In the genomic region with DNA sequence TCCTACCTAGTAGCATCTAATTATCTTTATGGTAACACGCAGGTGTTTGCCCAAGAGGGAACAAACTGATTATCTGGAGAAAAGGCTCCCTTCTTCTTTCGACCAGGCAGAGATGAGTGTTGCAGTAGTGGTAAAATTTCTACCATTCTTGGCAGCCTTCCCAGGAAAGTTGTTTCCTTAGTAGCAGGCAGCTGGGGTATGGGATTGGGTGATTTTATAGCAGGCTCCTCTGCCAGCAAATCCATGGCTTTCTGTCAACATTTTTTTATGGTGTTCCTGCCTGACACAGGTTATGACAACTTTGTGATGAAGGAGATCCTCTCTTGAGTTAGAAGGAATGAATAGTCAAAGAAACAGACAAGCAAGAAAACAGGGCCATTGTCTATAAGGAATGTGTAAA, we compare ENCODE assay signal across 9 mouse cellular contexts. TPM values are rescaled to one million over a fixed set of nuclear protein-coding genes. Genes with fewer than 3 reads are reported as not detected.
DNase-seq lines count a peak whose midpoint lies in the region.
"Had no signal": no experiment of that assay in that cellular context is flagged by ENCODE, and none has a peak within 500 bp of the region (broad histone marks: within the 10 kb centered on the region; RNA-seq: fewer than 3 reads in every experiment).

No protein-coding gene starts in this region.

- peak; percentile 26 for DNase-seq in adrenal gland, postnatal 10 days
- DNase-seq in adrenal gland, adult 2 months, result no peak
- DNase-seq in retina, postnatal 1 day, result peak; percentile 5
- DNase-seq in retina, embryonic 14.5 days (ENCODE audit: low spot score), result no peak
- DNase-seq in layer of hippocampus, adult 18-20 months (ENCODE audit: low spot score in 2 of 2), result peak; percentile 39 to 61
- peak; percentile 13 to 34 for DNase-seq in right cerebral cortex, postnatal 36 days (ENCODE audit: low spot score in 2 of 2)
- no peak for DNase-seq in B cell, adult 2 months
- no peak for DNase-seq in gastrocnemius, postnatal 10 days

RNA-seq across cellular contexts. Expression of a gene that starts 40.2 kb away (rescaled TPM):
- total RNA-seq in adrenal gland, postnatal 10 days (2021), result not detected
- not detected for total RNA-seq in adrenal gland, adult 2 months (2021)
- 0.07 TPM in 1 of 2 replicates, not detected in the other for polyA plus RNA-seq in adrenal gland, adult 2 months (2012; rRNA removed)
- not detected for total RNA-seq in layer of hippocampus, adult 18-20 months (2021)
- total RNA-seq in gastrocnemius, postnatal 10 days (2021), result not detected
- polyA plus RNA-seq: neural tube, embryonic 12.5 days had no signal

RNA-seq across cellular contexts. Expression of a gene that starts 58.1 kb away (rescaled TPM):
- total RNA-seq in adrenal gland, postnatal 10 days (2021), result 10 to 100 TPM; 10.2 to 11.7 TPM
- 10 to 100 TPM in 1 of 2 experiments, 1 to 10 TPM in 1; 8.6 to 15.5 TPM for total RNA-seq in adrenal gland, adult 2 months (2021)
- polyA plus RNA-seq in adrenal gland, adult 2 months (2012; rRNA removed), result 7.7 and 10.4 TPM in 2 replicates
- 10 to 100 TPM; 15.7 to 16.6 TPM for total RNA-seq in layer of hippocampus, adult 18-20 months (2021)
- total RNA-seq in gastrocnemius, postnatal 10 days (2021), result 100 to 1,000 TPM; 102 to 106 TPM

Comparison
In these comparisons a context has a peak if more than half of its experiments do, and no peak if none do; other contexts are left out.
1. DNase-seq: peak in adrenal gland, postnatal 10 days (single experiment), retina, postnatal 1 day (single experiment), layer of hippocampus, adult 18-20 months (2 of 2) and right cerebral cortex, postnatal 36 days (2 of 2); none in adrenal gland, adult 2 months (single experiment), retina, embryonic 14.5 days (single experiment), B cell, adult 2 months (0 of 2) and gastrocnemius, postnatal 10 days (single experiment).
2. RNA of a gene that starts 58.1 kb away (total RNA-seq): 102 to 106 TPM in gastrocnemius, postnatal 10 days; 15.7 to 16.6 TPM in layer of hippocampus, adult 18-20 months, 8.6 to 15.5 TPM in adrenal gland, adult 2 months and 10.2 to 11.7 TPM in adrenal gland, postnatal 10 days; every median in the first group is over 4 times any median in the second.